Mouse (Mus musculus) monocyte, adult 5-6 weeks (primary cell): Measurements from ENCODE around the gene Kif17. TPM values are rescaled to one million over a fixed set of nuclear protein-coding genes. Genes with fewer than 3 reads are reported as not detected.

Source experiments
- total RNA-seq: library from RNA; stranded (forward); fragments of 200-1000, 200-491, 200-594 nt; gene quantifications from 3 replicates; pipeline ENCODE4 v1.2.3, GENCODE M21; 2017

Kif17 gene
- total RNA-seq, 1 experiment from 2014 or later: 0.57 TPM

Other genes starting within 250 kb of the Kif17 start
- gene Hp1bp3, start 34.1 kb upstream of the Kif17 start, total RNA-seq: 97.8 to 145 TPM (median 119 TPM) in 3 replicates
- not detected in 3 replicates for gene Sh2d5, start within 50 bp of the Kif17 start, total RNA-seq
- 51.8 to 63.8 TPM (median 53.8 TPM) in 3 replicates for gene Ddost, start 54.3 kb downstream of the Kif17 start, total RNA-seq
- gene Pink1, start 75.9 kb downstream of the Kif17 start, total RNA-seq: 61.5 to 65.7 TPM (median 63.1 TPM) in 3 replicates
- gene Cda, start 117.6 kb downstream of the Kif17 start, total RNA-seq: not detected in 3 replicates
- gene Fam43b, start 146.1 kb downstream of the Kif17 start, total RNA-seq: not detected in 3 replicates
- gene Mul1, start 184.2 kb downstream of the Kif17 start, total RNA-seq: 10.8 to 12.0 TPM (median 11.9 TPM) in 3 replicates
- gene Camk2n1, start 203.9 kb downstream of the Kif17 start, total RNA-seq: 10.8 to 19.2 TPM (median 11.3 TPM) in 3 replicates